Mouse (Mus musculus): ENCODE measurements around the gene Syngr4.

GRCm38 (mm10) chr7:45862804-45863203 is 33.7 kb downstream of the Syngr4 start:
- no peak for TF ChIP-seq POLR2A (IDR thresholded peaks at IDR 0.05; ENCODE audit: insufficient read length, low read depth)
- TF ChIP-seq TCF12 (IDR thresholded peaks at IDR 0.05; ENCODE audit: insufficient read depth, poor library complexity, severe bottlenecking) = no peak
